Mouse (Mus musculus) embryo, embryonic 10 days (tissue): Measurements from ENCODE around the gene Pard6a.

Experiments
- DNase-seq: peaks from one replicate; pipeline ENCODE4 v3.0.0-alpha.2; 2015; ENCODE audit warnings: low spot score

Gene Pard6a

DNA sequence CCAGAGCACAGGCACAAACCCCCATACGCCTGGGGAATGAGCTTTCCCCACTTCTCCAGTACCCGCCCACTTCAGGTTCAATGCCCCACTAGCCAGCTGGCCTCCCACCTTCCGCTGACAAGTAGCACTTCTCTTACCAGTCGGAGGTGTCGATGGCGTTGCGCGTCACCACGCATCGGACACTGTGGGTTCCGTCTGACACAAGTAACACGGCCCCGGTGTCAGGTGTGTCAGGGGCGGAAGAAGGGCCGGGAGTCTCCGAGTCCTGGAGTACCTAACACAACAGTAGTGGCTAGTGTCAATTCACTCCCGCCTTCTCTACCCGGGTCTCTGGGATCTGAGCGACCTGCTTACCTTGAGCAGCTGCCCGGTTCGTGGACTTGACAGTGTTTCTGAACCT lies 382 bp upstream of the Pard6a start:
- DNase-seq, result peak; percentile 66

GRCm38 (mm10) chr8:105702001-105702401 lies 1.1 kb downstream of the Pard6a start:
- DNase-seq, result peak; percentile 34

- no peak for DNase-seq
Observed at GRCm38 (mm10) chr8:105702731-105703415, 1.9 kb downstream of the Pard6a start.

DNA sequence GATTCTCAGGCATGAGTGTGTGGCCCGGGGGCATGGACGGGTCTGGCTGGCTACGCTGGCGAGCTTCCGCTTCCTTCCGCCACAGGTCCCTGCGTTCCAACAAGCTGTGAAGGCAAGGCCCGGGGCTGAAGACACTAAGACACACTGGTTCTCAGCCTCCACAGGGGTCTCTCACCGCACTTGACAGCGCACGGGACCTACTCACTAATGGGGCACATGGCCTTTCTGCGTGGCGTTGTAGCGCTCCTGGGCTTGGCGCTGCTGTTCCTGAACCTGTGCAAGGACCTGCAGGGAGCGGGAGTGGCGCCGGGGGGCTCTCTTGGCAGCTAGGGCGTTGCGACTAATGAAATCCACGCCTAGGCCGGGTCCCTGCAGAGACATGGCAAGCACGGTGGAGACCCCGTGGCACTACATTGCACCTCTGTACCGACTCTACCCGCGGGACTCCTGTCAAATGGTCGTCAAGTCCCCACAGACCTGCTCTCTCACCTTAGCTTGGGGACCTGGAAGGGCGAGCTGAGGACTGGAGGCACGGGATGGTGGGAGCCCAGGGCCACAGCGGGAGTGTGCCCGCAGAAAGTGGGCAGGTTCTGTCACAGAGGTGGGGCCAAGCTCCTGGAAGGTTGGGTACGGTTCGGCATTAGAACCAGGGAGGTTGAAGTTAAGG lies 3.3 kb downstream of the Pard6a start:
- no peak for DNase-seq

GRCm38 (mm10) chr8:105704955-105705354 lies 4.0 kb downstream of the Pard6a start:
- DNase-seq, result no peak

- DNase-seq, result no peak
Observed at GRCm38 (mm10) chr8:105706426-105706825, 5.5 kb downstream of the Pard6a start.

DNA sequence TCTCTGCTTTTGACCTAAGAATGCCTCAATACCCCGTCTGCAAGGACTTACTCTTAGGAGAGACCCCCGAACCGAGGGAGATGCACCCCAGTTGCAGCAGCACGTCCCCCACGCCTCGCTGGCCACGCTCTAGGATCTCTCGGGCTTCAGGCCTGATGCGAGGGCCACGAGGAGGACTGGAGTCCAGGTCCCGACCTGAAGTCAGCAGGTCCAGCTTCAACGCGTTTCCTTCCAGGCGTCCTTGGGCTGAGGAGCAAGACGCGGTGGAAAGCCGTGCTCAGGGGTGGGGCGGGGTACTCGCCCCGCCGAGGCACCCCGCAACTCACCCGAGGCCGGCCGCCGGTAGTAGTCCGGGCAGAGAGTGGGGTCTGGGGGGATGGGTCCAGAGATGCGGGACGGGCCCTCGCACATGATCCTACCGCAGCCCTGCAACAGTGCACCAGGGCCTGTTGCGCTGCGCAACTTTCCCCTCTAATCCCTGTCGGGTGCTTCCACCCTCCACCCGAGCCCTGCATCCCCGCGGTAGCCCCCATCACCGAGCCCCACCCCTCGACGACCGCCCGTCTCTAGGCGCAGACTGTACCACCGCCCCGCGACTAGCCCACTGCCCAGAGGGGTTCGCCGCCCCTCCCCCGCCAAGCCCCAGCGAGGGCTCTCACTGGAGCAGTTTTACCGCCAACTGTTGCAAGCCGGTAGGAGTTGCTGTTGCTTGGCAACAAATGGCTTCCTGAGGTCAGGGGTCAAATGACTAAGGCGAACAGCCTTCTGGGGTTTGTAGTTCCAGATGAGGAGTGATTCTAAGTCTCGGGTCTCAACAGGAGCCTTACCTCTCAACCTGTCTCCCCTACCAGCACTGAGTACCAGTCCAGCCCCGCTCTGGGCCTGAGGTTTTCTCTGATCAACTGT lies 6.8 kb downstream of the Pard6a start, which contains the start of the genes 4933405L10Rik and Enkd1:
Gene 4933405L10Rik, plus strand, starts transcription at position 158 of the 906 bp plus-strand sequence.
Gene Enkd1, minus strand, starts transcription at position 713 of the 906 bp plus-strand sequence.
- DNase-seq, result peak; percentile 96

DNA sequence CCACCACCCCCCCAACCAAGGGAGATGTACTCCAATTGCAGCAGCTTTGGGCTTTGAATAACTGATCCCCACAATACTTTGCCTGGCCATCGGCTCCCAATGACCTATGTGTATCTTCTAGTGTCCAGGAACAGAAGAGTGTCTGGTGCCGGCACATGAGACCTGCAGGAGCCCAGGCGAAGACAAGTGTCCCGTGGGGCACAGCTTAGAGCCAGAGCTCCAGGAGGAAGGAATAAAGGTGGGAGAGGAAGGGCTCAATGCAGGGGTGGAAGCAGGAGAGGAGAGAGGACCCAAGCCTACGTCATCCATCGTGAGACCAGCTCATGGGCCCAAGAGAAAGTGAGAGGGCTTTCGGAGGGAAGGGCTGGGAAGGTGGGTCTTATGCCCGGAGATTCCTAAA lies 7.7 kb downstream of the Pard6a start:
- no peak for DNase-seq

GRCm38 (mm10) chr8:105709317-105709716 lies 8.4 kb downstream of the Pard6a start:
- DNase-seq, result no peak

DNA sequence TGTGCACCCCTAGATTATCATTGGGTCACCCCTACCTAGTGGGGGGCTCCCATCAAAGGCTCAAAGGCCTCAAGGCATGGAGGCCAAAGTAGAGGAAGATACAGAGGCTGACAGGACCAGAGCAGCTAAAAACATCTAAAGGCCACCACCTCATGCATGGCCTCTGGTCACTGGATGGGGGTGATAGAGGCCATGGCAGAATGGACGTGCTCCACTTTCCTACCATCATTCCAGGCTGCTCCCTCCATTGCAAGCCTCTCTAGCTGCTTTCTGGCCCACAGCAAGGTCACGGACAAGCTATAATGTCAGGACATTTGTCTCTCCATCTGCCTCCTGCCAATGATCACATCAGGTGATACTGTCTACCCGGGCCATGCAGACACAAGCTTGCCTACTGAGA lies 11.3 kb downstream of the Pard6a start:
- DNase-seq, result no peak

DNA sequence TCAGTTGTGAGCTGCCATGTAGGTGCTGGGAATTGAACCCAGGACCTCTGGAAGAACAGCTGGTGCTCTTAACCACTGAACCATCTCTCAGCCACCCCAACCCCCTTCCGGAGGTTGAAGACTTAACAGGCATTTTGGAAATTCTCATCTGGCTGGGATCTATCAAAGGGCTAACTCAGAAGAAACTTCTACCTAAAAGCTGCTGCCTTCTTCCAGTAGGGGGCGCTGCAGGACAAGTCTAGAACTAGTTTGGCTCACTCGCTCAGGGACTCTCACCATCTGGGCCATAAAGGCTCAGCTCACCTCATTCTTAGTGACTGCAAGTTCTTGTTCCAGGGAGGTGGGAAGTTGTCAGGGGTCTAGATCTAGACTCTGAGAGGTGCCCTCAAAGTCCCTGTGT lies 13.2 kb downstream of the Pard6a start:
- peak; percentile 93 for DNase-seq

DNA sequence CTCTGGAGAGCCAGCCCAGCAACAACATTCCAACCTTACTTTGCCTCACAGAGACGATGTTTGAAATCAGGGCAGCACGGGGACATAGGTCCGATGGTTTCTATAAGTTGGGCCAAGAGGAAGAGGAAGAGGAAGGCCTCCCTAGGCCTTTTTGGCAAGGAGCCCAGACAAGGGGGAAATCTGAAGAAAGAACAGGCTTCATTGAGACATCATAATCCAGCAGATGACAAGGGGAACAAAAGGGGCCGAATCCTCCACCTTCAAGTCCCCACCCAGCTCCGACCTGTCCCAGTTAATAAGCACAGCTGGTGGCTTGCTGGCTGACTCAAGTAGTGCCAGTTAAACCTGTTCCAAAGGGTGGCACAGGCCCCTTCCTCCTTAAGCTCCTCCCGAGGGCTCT lies 14.1 kb downstream of the Pard6a start:
- DNase-seq, result no peak

- no peak for DNase-seq
Observed at GRCm38 (mm10) chr8:105716302-105716945, 15.5 kb downstream of the Pard6a start.

DNA sequence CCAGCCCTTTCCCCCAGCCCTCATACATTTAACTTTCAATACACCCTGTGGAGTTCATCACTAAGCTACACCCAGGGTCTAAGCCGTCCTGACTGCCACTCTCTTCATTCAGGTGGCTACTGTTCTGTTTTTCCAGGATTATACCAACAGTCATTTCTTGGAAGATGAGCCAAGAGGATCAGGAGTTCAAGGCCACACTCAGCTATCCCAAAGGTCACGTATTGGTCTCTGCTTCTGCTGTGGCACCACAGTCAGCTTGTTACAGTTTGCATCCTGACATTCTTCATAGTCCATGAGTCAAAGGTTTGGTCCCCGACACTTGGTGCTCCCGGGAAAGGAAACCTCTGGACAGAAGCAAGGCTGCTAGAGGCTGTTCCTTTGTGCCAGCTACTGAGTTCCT lies 18.7 kb downstream of the Pard6a start:
- DNase-seq, result no peak

DNA sequence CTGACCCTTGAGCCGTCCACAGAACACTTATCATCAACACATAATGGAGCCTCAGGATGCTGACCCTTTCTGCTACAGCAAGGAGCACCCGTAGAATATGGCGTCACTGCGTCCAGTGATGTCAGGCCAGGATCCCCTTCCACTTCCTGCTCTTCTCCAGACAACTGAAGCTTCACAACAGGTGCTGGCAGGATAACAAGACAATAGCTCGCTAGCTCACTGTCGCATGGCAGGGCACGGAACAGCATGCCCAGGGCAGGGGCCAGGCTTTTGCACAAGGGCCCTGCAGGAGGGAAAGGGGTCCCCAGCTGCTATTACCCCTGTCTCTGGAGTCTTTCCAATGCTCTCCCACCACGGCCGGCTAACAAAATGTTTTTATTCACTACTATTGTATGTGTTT lies 21.9 kb downstream of the Pard6a start:
- DNase-seq, result no peak

- DNase-seq, result no peak
Observed at GRCm38 (mm10) chr8:105725726-105726125, 24.8 kb downstream of the Pard6a start.

DNA sequence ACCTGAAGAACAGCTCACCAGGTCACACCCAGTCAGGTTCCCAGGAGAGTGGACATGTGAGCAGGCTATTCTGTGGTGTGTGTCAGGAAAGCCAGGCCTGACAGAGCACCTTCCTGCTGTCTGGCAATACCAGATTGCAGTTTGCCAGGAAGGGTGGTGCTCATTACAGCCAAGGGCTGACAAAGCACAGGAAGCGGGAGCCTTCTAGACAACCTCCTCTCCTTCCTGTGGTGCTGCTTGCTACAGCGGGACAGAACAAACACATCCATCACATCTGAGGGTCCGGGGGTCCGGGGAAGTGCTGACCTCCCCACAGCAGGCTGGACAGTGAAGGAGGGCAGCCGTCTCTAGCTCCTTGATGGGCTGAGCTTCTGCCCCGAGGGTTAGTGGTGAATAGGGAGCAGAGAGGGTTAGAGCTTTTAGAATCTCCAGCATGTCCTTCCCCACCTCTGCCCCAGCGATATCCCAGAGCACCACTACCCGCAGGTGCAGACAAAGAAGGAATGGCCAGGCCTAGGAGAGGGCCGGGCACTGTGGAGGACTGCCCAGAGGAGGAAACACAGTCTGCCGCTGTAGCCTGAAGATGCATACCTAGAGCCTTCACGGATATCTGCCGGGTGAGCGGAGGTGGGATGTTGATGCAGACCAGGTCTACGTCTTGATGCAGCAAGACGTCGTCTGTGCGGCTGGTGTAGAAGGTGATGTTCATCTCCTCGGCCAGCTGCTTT lies 26.6 kb downstream of the Pard6a start:
- DNase-seq, result peak; percentile 33

DNA sequence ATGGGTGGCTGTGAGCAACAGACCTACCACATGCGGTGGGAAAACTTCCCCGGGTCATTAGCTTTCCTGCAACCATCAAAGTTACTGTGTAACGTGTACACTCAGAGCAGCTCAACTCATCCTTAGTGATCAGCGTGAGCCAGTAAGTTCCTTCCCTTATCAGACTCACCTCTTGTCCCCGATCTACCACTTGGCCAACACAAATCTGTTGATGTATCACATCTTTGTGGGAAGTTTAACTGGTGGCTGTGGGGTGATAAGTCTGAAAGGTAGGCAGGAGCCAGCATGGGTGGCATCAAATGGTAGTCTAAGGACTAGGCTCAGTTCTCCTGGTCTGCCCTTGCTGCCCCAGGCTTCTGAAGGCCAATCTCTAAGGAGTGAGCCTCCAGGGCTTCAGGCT lies 31.2 kb downstream of the Pard6a start:
- DNase-seq, result no peak

DNA sequence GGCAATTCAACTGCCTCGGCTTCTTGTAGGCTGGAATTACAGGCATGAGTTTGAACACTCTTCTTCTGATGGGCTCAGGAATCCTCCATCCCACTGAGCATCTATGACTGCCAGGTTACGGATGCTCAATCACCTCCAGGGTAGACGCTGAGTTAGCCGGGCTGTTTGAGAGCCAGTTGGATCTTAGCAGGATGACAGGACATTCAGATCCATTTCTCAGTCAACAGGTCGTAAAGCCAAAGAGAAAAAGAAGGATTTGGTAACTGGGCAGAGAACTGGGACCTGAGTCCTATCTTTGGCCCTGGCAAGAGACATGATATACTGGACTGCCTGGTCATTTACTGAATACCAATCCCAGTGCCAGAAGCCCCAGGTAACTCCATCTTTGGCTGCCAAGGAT lies 38.3 kb downstream of the Pard6a start:
- no peak for DNase-seq

- DNase-seq, result no peak
Observed at GRCm38 (mm10) chr8:105743301-105743700, 42.4 kb downstream of the Pard6a start.

DNA sequence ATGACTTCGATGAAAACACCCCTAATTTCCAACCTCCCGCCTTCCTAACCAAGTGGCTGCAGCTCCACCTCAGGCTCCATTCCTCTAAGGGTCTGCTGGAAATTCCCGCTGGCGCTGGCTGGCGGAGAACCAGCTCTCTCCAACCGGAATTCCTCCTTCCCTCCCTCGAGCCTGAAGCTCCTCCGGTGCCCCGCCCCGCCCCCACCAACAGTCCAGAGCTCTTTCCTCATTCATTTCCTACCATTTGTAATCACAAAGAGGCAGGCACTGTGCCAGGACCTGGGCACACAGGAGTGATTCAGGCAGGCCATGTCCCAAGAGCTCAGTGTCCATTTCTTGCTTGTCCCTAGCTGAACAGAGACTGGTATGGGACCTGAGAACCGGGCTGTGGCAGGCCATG lies 49.7 kb downstream of the Pard6a start:
- DNase-seq, result peak; percentile 25
